Mouse (Mus musculus): ENCODE measurements around the gene Ttll8. TPM values are rescaled to one million over a fixed set of nuclear protein-coding genes. Genes with fewer than 3 reads are reported as not detected.
A peak's percentile ranks its signal among the peaks of the same experiment; 100 is the strongest.

Gene Ttll8
- total RNA-seq, 4 experiments from 2014 or later: not detected

DNA sequence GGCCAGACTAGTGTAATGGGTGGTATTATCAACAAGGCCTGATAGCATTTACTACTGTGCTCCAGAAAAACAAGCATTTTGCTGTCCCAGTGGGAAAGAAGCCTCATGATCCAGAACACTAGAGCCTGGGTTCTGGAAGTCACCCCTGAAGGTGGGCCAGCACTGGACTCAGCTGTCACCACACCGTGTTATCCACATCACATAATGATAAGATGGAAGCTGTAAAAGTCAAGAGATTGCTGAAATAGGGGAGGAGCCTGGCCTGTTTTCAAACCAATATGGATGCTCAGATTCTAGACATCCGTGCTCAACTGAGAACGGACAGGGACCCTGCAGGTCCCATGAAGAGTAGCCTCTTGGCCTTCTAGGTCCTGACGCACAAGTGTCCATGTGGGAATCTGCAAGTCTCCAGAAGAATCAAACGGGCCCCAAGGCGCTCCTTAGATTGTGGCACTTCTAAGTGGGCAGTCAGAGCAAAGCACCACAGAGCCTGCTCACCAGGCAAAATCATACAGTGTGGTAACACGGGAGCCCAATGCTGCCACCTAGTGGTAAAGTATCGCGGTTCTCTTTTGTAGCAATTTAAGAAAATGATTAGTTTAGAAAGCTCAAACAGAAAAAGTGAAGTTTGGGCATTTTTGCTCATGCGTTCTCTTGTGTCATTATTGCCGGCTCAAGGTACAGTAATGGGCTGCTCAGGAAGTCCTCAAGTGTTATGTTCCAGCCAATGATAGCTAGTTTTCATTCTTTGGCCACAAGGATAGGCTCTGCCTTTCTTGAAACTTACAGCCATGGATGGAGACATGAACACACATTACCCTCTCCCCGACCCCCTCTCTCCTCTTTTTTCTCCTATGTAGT lies 32.9 kb downstream of the Ttll8 start:
- DNase-seq (ENCODE audit: low spot score): peak; percentile 78

DNA sequence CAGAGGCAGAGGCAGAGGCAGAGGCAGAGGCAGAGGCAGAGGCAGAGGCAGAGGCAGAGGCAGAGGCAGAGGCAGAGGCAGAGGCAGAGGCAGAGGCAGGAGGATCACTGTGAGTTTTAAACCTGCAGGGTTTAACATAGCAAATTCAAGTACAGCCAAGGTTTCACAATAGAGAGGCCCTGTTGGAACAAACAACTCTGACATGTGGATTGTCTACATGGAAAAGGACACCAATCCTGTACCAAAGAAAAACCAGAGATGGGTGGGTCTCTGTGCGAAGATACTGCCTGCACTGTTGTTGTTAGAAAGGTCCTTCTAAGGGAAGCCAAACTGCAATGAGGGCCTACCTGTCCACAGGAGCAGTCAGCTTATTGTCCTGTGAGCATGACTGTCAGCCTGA lies 34.2 kb downstream of the Ttll8 start:
- DNase-seq (ENCODE audit: low spot score): no peak

DNA sequence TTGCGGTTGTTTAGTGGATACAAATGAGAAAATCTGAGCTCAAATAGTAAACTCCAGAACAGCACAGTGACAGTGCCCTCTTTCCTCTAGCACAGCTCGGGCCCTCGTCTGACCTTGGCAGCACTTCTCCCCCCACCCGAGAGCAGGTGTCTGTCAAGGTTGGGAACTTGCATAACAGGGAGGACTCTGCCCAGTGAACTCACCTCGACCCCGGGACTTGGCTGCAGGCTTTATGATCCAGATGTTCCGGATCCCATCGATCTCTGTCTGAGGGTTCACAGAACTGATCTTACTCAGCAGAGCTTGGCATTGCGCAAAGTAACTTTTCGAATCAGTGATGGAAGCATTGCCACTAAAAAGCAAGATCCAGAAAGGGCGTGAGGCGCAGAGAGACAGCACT lies 34.9 kb downstream of the Ttll8 start:
- no peak for DNase-seq (ENCODE audit: low spot score)

DNA sequence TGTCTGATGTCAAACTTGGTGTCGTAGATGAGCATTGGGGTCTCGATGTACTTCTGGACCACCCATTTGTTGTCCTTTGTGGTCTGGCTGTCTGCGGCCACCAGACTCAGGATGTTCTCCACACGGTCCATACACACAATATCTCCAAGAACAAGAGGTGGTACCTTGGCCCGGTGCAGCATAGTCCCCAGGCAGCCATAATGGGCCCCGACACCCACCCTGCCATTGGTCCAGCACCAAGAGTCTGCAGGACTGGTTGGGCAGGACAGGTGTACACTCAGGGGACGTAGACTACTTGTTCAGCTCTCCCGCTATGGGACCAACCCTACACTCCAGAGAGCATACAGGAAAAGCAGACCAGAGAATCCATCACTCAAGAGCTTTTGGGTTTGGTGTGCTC lies 37.1 kb downstream of the Ttll8 start:
- no peak for DNase-seq (ENCODE audit: low spot score)

DNA sequence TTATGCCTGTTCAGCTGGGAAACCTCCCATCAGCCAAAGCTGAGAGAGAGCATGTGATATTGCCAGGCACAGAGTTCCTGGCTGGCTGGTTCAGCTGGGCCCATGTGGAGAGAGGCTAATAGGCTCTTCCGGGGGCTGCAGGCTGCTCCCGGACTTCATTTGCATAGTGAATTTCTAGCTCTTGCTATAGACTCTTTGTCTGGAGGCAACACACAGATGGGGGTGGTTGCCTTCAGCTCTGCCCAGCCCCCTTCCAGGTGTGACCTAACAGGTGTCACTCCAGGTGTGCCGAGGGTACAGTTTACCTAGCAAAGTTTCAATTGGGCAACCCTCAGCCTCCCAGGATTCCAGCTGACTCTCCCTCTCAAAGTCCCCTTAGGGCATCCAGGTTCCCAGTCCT lies 37.9 kb downstream of the Ttll8 start:
- DNase-seq (ENCODE audit: low spot score): no peak

DNA sequence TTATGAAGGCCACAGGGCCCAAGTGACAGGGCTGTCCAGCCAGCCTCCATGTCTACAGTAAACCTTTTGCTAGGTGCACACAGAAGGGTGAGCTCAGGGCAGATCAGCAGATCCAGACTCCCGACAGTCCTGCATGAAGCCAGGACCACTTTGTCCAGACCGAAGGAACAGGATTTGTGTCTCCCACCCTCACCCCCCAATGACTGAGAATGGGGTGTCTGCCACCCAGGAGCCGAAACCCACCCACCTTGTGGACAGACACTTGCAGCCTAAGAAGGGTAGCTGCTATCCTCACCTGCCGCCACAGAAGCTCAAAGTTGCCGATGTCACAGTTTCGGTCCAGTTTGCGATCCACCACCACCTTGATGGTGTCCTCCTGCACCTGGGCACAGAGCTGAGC lies 39.2 kb downstream of the Ttll8 start:
- DNase-seq (ENCODE audit: low spot score): no peak

DNA sequence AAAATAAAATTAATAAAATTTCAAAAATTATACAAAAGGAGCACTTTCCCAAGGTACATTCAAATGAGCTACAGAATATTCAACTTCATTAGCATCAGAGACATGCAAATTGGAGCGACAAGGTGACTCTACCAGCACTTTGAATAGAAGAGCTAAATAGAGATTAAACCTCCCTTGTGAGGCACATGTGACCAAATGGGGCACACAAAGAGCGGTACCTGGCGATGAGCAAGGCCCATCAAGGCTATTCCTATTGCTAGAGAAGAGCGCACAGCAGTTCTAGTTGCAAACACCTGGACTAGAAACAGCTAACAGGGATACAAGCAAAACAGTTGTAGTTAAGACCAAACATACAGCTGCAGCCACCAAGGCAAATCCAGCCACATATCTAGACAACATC lies 47.9 kb downstream of the Ttll8 start:
- DNase-seq (ENCODE audit: low spot score): no peak

DNA sequence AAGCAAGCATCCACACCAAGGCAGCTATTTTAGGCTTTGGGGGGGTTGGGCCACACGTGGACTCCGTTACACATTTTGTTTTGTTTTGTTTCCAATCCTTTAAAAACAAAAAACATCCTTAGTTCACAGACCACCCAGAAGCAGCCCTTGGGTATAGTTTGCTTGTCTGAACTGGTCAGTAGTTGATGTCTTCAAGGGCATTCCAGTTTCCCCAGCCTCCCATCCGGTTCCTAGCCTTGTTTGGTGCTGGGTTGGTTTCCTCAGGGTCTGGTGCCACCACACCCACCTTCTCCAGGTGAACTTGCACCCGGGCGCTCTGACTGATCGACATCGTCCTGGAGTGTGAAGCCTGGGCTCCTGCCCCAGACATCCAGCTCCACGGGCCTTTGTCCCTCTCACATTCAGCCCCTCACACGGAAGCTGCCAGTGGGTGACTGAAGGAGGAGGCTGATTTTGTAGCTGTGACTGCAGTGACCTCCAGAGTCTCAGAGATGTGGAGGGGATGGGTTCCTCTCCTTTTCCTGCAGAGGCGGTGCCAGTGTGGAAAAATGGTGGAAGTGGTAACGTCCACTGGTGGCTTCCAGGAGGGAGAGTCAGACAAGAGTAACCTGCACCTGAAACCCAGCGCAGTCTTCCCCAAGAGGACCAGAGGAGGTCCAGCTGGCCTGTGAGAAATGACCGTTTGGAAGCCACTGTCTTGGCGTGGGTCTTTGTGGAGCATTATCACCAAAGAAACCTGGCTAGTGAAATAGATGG lies 50.0 kb downstream of the Ttll8 start:
- DNase-seq (ENCODE audit: low spot score): no peak

DNA sequence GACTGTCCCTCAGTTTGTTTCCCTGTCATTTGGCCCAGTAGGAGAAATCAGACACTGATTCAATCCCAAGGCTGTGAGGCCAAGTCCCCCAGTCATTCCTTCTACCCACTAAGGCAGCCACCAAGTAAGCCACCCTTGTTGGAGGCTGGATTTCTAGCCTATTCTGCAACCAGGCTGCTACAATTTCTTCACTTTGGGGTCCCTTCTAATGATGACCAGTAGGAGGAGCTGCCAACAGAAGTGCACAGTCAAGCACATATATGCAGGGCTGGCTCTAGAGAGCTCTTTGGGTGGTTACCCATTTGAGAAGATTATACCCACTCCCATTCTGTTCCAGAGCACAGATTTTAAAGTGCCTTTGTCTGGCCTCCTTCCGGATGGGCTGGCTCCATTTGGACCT lies 51.1 kb downstream of the Ttll8 start:
- no peak for DNase-seq (ENCODE audit: low spot score)

DNA sequence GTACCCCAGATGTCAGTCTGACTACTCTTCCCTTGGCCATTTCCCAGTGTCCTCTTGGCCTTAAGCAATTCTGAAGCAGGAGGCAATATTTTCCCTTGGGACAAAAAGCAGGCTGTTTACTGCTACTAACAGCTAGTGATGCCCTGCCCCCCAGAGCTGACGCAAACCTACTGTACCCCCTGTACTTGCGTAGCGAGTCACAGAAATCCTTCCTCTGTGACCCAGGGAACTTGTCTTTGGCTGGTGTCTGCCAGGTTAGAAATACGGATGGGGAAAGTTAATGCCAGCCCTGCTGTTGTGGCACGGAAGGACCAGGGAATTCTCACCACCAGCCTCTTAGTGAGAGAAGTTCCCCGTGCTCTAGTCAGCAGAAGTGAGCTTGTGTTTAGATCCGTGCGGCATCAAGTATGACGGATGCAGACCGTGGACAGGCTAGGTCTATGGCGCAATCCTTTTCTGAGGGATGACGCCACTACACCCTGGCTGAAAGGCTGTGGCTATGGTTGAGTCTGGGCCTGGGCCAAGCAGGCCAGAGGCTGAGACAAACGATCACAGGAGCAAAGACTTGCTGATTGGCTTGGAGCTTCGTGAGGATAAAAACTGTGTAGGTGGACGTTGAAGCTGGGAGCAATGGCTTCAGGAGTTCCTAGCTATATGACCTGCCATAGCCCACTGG lies 51.9 kb downstream of the Ttll8 start:
- DNase-seq (ENCODE audit: low spot score): no peak

DNA sequence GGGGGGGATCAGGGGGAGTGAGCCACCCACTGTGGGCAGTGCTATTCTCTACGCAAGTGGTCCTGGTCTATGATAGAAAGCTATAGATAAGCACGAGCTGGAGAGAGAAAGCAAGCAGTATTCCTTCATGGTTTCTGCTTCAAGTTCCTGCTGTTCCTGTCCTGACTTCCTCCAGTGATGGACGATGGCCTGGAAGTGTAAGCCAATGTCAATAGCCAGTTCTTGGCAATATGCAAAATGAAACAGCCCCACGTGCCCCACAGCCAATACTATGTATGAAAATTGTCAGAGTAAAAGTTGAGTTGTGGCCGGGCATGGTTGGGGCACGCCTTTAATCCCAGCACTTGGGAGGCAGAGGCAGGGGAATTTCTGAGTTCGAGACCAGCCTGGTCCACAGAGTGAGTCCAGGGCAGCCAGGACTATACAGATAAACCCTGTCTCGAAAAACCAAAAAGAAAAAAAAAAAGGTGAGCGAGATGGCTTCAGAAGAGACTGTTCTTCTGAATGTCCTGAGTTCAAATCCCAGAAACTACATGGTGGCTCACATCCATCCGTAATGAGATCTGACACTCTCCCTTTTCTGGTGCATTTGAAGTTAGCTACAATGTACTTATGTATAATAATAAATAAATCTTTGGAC lies 57.8 kb downstream of the Ttll8 start:
- no peak for DNase-seq (ENCODE audit: low spot score)

DNA sequence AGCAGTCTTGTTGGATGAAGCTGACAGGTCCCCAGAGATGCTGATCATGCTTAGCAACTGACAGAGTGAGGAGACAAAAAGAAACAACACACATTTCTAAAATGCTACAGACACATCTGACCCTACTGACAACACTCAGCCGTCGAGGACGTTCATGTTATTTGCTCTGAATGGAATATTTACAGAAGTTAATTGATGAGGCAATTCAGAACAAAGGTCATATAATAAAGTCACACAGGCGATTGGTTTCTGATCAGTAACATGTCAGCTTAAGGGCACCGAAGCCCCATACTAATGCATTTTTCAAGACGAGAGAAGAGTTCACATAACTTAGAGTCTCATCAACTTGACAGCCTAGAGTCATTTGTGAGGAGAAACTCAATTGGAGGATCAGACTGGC lies 58.3 kb downstream of the Ttll8 start:
- DNase-seq (ENCODE audit: low spot score): no peak

DNA sequence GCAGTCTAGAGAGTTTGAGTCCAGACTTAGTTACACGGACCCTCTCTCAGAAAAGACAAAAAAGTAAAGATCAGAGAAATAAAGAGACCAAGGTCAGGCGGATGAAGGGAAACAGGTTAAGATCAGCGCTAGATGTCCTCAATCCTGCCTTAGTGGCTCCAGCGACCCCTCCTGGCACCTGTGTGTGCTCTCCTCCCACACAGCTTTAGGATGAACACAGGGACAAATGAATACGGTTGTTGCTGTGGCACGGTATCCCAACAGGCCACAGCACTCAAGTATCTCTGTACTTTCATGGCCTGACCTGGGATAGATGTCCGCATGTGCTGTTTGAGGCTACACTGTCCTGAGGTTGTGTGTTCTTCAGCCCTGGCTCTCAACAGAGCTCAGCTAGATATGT lies 59.1 kb downstream of the Ttll8 start:
- no peak for DNase-seq (ENCODE audit: low spot score)

DNA sequence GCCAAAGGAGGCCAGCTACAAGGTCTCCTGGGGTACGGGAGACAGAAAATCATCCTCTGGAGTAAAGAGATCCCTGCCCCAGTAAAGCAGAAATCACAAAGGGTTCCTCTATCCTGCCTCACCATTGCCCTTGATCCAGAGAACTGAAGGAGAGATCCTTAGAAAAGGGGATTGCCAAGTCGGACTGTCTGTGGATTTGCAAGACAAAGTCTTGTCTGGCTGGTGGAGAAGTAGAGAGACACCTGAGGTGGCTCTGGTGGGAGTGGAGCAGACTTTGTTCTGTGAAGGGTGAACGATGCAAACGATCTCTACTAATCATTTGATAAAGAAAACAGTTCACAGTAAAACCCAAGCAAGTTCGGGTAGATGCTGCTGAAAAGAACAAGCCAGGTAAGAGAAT lies 61.3 kb downstream of the Ttll8 start:
- DNase-seq (ENCODE audit: low spot score): no peak

DNA sequence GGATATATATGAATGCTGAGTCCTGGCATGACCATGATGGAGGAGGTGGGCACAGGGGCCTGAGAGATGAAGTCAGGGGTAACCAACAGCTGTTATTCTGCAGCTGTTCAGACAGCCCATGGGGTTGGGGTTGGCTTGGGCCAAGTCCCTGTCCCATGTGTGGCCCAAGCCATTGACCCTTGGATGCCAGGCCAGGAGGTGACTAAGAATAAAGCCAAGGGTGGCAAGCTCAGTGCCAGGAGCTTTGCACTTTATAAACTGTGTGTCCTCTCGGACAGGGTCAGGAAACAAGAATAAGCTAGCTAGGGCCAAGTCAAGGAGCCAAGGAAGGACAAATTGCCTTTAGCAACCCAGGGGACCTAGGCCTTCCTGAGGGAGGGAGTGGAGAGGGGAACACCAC lies 62.0 kb downstream of the Ttll8 start:
- no peak for DNase-seq (ENCODE audit: low spot score)

DNA sequence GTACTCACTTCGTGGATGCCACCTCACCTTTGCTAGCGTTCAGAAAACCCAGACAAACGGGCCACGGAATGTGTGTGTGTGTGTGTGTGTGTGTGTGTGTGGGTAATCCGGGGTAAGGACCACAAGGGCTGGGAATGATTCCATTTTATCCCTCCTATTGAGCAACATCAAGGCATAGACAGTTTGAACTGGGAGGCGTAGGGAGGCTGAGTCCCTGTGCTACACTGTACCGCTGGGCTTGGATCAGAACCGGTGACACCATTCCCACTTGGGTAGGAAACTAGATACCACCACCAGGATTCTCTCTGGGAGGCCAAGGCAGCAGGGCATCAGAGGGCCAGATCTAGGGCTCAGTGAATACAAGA lies 62.6 kb downstream of the Ttll8 start:
- no peak for DNase-seq (ENCODE audit: low spot score)

DNA sequence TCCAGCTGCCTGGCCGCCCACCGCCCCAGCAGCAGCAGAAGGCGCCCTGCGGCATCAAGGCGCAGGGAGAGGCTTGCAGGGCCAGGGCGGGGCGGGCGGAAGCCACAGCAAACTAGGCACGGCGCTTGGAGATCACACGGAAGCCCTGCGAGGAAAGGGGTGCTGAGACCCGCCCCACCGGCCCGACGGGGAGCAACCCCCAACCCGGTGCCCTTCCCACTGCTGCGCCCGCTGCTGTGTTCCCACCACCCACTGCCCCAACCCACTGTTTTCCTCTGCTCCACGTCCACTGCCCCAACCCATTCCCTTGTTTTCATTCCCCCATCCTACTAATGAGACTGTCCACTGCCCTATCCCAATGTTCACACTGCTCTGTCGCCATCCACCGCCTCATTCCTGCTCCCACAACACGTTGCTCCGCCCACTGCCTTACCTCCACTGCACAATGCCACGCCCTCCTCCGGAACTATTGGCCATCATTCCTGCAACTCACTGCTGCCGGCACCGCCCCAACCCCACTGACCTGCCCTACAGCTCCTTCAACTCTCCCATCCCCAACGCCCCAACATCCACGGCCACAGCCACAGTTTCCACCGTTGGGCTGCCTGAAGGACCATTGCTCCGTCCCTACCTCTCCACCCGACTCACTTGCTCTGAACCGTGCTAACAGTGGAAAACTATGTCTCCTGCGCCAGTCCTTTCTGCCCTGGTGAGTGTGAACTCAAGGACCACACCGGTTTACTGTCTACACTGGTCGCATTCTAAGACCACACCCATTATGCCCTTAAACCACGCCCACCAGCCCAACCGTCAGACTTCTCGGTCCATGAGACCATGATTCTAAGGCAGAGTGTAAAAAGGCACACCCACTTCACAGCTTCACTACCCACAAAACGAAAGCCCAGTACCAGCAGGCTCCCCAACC lies 63.2 kb downstream of the Ttll8 start:
- peak; percentile 28 for DNase-seq (ENCODE audit: low spot score)

DNA sequence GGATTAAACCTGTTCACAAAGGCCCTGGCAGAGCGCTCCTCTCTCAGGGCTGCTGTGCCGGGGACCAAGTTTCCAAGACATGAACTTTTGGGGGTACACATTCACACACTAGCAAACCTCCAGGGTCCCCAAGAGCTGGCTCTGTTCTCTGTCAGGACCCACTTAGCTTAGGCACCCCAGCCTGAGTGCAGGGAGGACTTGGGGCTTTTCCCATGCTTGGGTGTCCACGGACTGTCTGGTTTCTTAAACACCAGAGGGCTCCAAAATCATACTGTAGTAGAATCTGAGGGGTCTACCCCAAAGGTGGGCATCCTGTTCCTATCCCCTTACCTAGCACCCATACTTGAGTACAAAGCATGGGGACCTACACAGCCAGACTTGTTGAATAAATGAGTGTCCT lies 64.2 kb downstream of the Ttll8 start:
- DNase-seq (ENCODE audit: low spot score): no peak

DNA sequence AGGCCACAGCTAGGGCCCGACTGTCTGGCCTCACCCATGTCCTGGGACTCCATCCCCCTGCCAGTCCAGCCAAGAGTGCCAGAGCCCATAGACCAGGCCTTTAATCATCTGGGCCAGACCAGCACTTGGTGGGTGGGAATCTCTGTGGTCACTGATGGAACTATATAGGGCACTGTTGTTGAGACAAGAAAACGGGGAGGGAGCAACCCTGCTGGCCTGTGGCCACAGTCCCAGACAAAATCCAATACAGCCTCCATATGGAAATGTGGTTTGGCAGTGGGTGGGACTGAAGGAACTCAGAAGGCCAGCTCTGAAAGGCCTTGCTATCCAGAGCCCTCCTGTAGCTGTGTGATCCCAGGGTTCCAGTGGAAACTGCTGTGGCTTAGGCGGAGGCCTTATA lies 65.2 kb downstream of the Ttll8 start:
- DNase-seq (ENCODE audit: low spot score): no peak

DNA sequence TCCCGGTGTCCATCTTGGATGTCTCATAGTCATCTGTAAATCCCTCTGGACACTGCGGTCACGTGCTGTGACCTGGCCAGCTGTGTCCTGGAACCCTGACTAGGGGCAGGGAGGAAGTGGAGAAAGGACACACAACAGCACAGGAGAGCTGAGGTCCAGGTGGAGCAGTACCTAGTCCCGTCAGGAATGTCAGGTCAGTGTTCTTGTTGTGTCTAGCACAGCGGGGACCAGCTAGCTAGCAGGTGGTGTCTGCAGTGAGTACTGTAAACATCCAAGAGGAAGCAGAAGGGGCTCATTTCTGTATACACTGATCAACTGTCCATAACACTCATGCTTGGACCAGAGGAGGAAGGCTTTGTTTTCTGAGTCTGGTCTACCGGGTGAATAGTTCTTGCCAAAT lies 68.8 kb downstream of the Ttll8 start:
- DNase-seq (ENCODE audit: low spot score): no peak

DNA sequence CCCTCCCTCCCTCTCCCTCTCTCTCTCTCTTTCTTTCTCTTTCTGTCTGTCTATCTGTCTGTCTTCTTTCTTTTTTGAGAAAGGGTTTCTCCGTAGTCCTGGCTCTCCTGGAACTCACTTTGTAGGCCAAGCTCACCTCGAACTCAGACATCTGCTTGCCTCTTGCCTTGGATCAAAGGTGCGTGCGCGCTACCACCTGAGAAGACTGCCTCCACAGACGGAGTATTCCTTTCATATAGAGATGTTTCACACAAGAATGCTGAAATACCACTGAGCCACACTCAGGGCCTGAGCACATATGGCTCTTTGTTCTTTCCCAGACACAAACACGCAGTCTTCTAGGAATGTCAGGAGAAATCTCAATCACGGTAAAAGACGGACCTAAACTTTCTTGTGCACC lies 70.9 kb downstream of the Ttll8 start:
- DNase-seq (ENCODE audit: low spot score): no peak
